Mouse (Mus musculus): ENCODE results near the gene Dcaf12. TPM values are rescaled to one million over a fixed set of nuclear protein-coding genes. Genes with fewer than 3 reads are reported as not detected.
A peak's percentile ranks its signal among the peaks of the same experiment; 100 is the strongest.

Dcaf12 gene
- polyA plus RNA-seq, 1 experiment from 2014 or later: 41.6 TPM

DNA sequence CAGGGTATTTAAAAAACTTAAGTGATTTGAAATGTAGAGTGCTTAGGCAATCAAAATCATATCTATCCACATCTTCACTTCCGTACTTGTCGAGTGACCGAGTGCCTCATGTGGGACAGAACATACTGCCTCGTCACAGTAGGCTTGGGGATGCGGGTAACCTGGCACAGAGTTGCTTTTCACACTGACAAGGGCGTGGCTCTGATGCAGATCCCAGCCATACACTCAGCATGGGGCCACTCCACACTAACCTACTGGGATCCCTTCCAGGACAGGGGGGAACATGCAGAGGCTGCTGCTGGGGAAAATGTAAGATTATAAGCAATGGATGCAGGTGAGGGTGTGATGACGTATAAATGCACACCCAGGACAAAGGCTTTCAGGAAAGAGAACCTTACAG lies 11.0 kb downstream of the Dcaf12 start:
- Histone ChIP-seq H3K27me3 (ENCODE audit: control insufficient read depth, insufficient read depth, low read length) (no peaks in the 10 kb centered on the region), H3K4me2 (replicated peaks; ENCODE audit: low read depth, low read length) (no peak overlapping the region), H3K4me1 (ENCODE audit: control insufficient read depth, insufficient read depth, low read length) (no peaks in the 10 kb centered on the region), H3K9ac (replicated peaks; ENCODE audit: low read depth, low read length) (no peak overlapping the region), H3K4me3 (ENCODE audit: low read depth, low read length) (no peak overlapping the region), H3K27ac (ENCODE audit: low read length) (no peak overlapping the region), H3K9me3 (ENCODE audit: control insufficient read depth, low read depth, low read length) (no peaks in the 10 kb centered on the region), H3K36me3 (ENCODE audit: control insufficient read depth, insufficient read depth, low read length) (peaks cover 48% of the 10 kb centered on the region)
- WGBS: 89% methylated on average over 7 of the region's 7 CpGs
- no peak for ATAC-seq (ENCODE audit: insufficient number of reproducible peaks, insufficient read depth, low FRiP score, low read depth)

DNA sequence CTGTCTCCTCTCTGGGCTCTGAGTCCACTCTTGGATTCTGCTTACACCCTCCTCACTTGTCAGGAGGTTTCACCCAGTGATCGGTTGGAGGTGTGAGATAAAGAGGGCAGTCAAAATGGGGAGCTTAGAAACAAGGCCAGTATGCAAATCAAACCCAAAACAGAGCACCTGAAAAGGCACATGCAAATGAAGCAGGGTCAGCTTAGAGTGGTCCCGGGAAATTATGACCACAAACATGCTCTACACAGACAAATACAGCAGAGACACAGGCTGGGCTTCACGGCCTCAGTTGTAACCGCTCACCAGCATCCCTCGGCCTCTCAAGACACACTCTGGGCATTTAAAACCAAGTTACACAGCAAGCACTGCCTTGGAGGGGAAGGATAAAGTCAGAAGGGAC lies 15.7 kb downstream of the Dcaf12 start:
- Histone ChIP-seq H3K27ac (ENCODE audit: low read length) (no peak overlapping the region), H3K4me3 (ENCODE audit: low read depth, low read length) (no peak overlapping the region), H3K4me2 (replicated peaks; ENCODE audit: low read depth, low read length) (no peak overlapping the region), H3K36me3 (ENCODE audit: control insufficient read depth, insufficient read depth, low read length) (peaks cover 74% of the 10 kb centered on the region), H3K4me1 (ENCODE audit: control insufficient read depth, insufficient read depth, low read length) (no peaks in the 10 kb centered on the region), H3K9ac (replicated peaks; ENCODE audit: low read depth, low read length) (no peak overlapping the region), H3K27me3 (ENCODE audit: control insufficient read depth, insufficient read depth, low read length) (no peaks in the 10 kb centered on the region), H3K9me3 (ENCODE audit: control insufficient read depth, low read depth, low read length) (no peaks in the 10 kb centered on the region)
- ATAC-seq (ENCODE audit: insufficient number of reproducible peaks, insufficient read depth, low FRiP score, low read depth): no peak
- WGBS: 90% methylated on average over 5 of the region's 5 CpGs

DNA sequence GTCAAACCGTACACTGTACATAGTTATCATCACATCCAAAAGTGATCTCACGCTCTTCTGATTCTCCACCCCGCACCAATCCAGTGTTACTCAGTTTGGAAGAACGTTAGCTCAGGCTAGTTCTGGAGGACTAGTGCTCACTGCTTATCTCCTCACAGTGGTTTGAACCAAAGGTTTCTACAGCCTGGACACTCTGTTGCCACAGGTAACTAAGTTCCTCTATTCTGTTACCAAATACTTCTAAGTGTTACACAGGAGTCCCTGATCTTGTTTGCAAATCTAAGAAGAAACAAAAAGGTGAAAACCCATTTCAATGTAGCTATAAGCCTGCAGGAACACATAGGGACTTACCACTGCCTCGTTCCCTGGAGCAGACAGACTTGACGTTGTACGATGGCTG lies 18.7 kb downstream of the Dcaf12 start:
- Histone ChIP-seq H3K4me1 (ENCODE audit: control insufficient read depth, insufficient read depth, low read length) (no peaks in the 10 kb centered on the region), H3K27me3 (ENCODE audit: control insufficient read depth, insufficient read depth, low read length) (no peaks in the 10 kb centered on the region), H3K4me2 (replicated peaks; ENCODE audit: low read depth, low read length) (no peak overlapping the region), H3K27ac (ENCODE audit: low read length) (no peak overlapping the region), H3K36me3 (ENCODE audit: control insufficient read depth, insufficient read depth, low read length) (peaks cover 80% of the 10 kb centered on the region), H3K4me3 (ENCODE audit: low read depth, low read length) (no peak overlapping the region), H3K9me3 (ENCODE audit: control insufficient read depth, low read depth, low read length) (no peaks in the 10 kb centered on the region), H3K9ac (replicated peaks; ENCODE audit: low read depth, low read length) (no peak overlapping the region)
- 95% methylated on average over 7 of the region's 7 CpGs for WGBS
- no peak for ATAC-seq (ENCODE audit: insufficient number of reproducible peaks, insufficient read depth, low FRiP score, low read depth)

DNA sequence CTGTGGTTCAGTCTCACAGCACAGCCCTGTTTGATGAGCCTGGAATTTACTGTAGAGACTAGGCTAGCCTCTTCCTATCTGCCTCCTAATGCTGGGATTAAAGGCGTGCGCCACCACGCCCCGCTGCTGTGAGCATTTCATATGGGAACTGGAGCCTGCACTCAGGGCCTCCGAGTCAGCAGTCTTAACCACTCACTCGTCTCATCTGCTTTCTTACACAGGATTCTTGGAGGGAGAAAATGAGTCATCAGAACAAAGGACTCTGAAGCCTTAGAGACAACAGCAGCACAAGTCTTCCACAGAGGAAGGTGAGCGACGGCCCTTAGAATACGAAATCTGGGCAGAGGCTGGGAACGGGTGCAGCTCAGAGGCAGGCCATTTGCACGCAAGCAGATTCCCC lies 19.2 kb downstream of the Dcaf12 start:
- no peak overlapping the region for H3K9ac ChIP-seq (replicated peaks; ENCODE audit: low read depth, low read length)
- H3K27ac ChIP-seq (ENCODE audit: low read length): no peak overlapping the region
- no peak for ATAC-seq (ENCODE audit: insufficient number of reproducible peaks, insufficient read depth, low FRiP score, low read depth)
- H3K4me2 ChIP-seq (replicated peaks; ENCODE audit: low read depth, low read length): no peak overlapping the region
- no peaks in the 10 kb centered on the region for H3K27me3 ChIP-seq (ENCODE audit: control insufficient read depth, insufficient read depth, low read length)
- no peaks in the 10 kb centered on the region for H3K4me1 ChIP-seq (ENCODE audit: control insufficient read depth, insufficient read depth, low read length)
- peaks cover 79% of the 10 kb centered on the region for H3K36me3 ChIP-seq (ENCODE audit: control insufficient read depth, insufficient read depth, low read length)
- 94% methylated on average over 11 of the region's 11 CpGs for WGBS
- H3K4me3 ChIP-seq (ENCODE audit: low read depth, low read length): no peak overlapping the region
- H3K9me3 ChIP-seq (ENCODE audit: control insufficient read depth, low read depth, low read length): no peaks in the 10 kb centered on the region

DNA sequence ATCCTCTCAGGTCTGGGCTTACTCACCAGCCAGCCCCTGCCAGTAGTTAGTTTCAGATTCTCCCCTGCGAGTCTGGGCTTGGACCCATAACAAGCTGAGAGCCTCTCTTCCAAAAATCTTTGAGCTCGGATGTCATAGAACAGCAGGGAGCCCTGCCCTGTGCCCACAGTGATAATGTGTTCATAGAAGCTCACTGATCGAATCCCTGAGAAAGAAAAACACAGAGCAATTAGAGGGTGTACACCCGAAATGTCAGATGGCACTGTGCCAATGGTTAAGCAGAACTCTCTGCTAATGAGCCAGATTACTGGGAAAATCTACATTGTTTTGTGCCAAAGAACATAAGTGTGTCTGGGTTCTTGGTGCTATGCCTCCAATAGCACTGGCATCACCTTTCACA lies 20.8 kb downstream of the Dcaf12 start:
- Histone ChIP-seq H3K27ac (ENCODE audit: low read length) (no peak overlapping the region), H3K4me2 (replicated peaks; ENCODE audit: low read depth, low read length) (no peak overlapping the region), H3K9ac (replicated peaks; ENCODE audit: low read depth, low read length) (no peak overlapping the region), H3K9me3 (ENCODE audit: control insufficient read depth, low read depth, low read length) (no peaks in the 10 kb centered on the region), H3K4me1 (ENCODE audit: control insufficient read depth, insufficient read depth, low read length) (no peaks in the 10 kb centered on the region), H3K36me3 (ENCODE audit: control insufficient read depth, insufficient read depth, low read length) (peaks cover 67% of the 10 kb centered on the region), H3K4me3 (ENCODE audit: low read depth, low read length) (no peak overlapping the region), H3K27me3 (ENCODE audit: control insufficient read depth, insufficient read depth, low read length) (no peaks in the 10 kb centered on the region)
- 90% methylated on average over 4 of the region's 4 CpGs for WGBS
- ATAC-seq (ENCODE audit: insufficient number of reproducible peaks, insufficient read depth, low FRiP score, low read depth): no peak

DNA sequence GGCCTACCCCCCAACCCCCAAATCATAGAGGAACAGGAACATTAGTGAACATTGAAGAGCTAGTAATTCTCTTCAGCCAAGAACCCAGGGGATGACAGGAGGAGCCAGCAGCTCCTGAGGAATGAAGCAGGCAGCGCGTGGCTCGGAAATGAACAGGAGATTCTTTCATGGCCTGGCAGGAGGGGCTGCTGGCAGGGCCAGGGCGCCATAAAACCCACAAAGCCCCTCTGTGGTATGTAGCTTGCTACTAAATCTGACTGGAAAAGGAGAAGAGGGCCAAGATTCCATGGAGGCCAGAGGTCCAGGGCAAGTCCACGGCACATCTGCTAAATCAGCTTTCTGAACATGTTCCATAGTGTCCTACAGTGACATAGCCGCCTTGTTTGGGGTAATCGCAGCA lies 24.9 kb downstream of the Dcaf12 start:
- Histone ChIP-seq H3K27ac (ENCODE audit: low read length) (no peak overlapping the region), H3K36me3 (ENCODE audit: control insufficient read depth, insufficient read depth, low read length) (peaks cover 36% of the 10 kb centered on the region), H3K27me3 (ENCODE audit: control insufficient read depth, insufficient read depth, low read length) (no peaks in the 10 kb centered on the region), H3K9me3 (ENCODE audit: control insufficient read depth, low read depth, low read length) (no peaks in the 10 kb centered on the region), H3K4me3 (ENCODE audit: low read depth, low read length) (no peak overlapping the region), H3K4me2 (replicated peaks; ENCODE audit: low read depth, low read length) (no peak overlapping the region), H3K4me1 (ENCODE audit: control insufficient read depth, insufficient read depth, low read length) (no peaks in the 10 kb centered on the region), H3K9ac (replicated peaks; ENCODE audit: low read depth, low read length) (no peak overlapping the region)
- no peak for ATAC-seq (ENCODE audit: insufficient number of reproducible peaks, insufficient read depth, low FRiP score, low read depth)
- 77% methylated on average over 7 of the region's 7 CpGs for WGBS

DNA sequence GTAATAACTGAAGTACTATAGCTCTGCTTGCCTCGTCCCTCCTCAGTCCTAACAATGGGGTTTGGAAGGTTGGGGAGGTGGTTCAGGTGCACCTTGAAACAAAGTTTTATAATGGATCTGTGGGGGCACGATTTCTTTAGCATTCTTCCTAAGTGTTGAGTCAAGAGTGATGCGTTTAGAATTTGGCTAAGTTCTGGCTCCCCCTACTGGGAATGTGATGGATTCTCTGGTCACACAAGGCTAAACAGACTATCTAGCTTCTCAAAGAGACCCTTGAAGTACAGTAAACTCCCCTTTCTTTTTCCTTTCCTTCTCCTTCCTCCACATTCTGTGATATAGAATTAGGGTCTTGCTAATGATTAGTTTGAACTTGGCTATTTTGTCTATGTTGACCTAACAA lies 28.3 kb downstream of the Dcaf12 start:
- 23% methylated on average over 3 of the region's 3 CpGs for WGBS
- Histone ChIP-seq H3K9me3 (ENCODE audit: control insufficient read depth, low read depth, low read length) (no peaks in the 10 kb centered on the region), H3K27ac (ENCODE audit: low read length) (no peak overlapping the region), H3K4me2 (replicated peaks; ENCODE audit: low read depth, low read length) (no peak overlapping the region), H3K4me3 (ENCODE audit: low read depth, low read length) (no peak overlapping the region), H3K4me1 (ENCODE audit: control insufficient read depth, insufficient read depth, low read length) (no peaks in the 10 kb centered on the region), H3K9ac (replicated peaks; ENCODE audit: low read depth, low read length) (no peak overlapping the region), H3K36me3 (ENCODE audit: control insufficient read depth, insufficient read depth, low read length) (peaks cover 5% of the 10 kb centered on the region; the same call in 1 of the 2 replicates), H3K27me3 (ENCODE audit: control insufficient read depth, insufficient read depth, low read length) (no peaks in the 10 kb centered on the region)
- no peak for ATAC-seq (ENCODE audit: insufficient number of reproducible peaks, insufficient read depth, low FRiP score, low read depth)

DNA sequence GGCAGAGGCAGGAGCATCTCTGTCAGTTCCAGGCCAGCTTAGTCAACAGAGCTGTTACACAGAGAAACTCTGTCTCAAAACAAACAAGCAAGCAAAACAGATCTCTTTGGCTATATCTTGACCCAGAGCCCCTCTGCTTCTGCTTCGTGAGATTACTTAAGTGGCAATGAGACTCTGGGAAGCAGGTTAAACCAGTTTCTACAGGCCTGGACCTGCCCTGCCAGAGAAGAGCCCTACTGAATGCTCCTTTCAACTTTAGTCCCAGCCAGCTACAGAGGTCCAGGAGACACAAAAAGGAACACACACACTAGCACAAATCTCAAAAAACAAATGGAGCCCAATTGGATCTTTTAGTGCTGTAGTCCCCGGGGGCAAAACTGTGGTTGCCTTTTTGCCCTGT lies 30.6 kb downstream of the Dcaf12 start:
- H3K36me3 ChIP-seq (ENCODE audit: control insufficient read depth, insufficient read depth, low read length): no peaks in the 10 kb centered on the region
- peak overlapping the region; percentile 55; the same call in 1 of the 2 replicates for H3K27ac ChIP-seq (ENCODE audit: low read length)
- no peak overlapping the region for H3K4me3 ChIP-seq (ENCODE audit: low read depth, low read length)
- 0 out of 2 replicates have a peak, but pooled peaks have one; percentile 42 for ATAC-seq (ENCODE audit: insufficient number of reproducible peaks, insufficient read depth, low FRiP score, low read depth)
- H3K9ac ChIP-seq (replicated peaks; ENCODE audit: low read depth, low read length): no peak overlapping the region
- no peak overlapping the region for H3K4me2 ChIP-seq (replicated peaks; ENCODE audit: low read depth, low read length)
- no peaks in the 10 kb centered on the region for H3K27me3 ChIP-seq (ENCODE audit: control insufficient read depth, insufficient read depth, low read length)
- H3K9me3 ChIP-seq (ENCODE audit: control insufficient read depth, low read depth, low read length): no peaks in the 10 kb centered on the region
- no peaks in the 10 kb centered on the region for H3K4me1 ChIP-seq (ENCODE audit: control insufficient read depth, insufficient read depth, low read length)
- 54% methylated on average over 2 of the region's 2 CpGs for WGBS

DNA sequence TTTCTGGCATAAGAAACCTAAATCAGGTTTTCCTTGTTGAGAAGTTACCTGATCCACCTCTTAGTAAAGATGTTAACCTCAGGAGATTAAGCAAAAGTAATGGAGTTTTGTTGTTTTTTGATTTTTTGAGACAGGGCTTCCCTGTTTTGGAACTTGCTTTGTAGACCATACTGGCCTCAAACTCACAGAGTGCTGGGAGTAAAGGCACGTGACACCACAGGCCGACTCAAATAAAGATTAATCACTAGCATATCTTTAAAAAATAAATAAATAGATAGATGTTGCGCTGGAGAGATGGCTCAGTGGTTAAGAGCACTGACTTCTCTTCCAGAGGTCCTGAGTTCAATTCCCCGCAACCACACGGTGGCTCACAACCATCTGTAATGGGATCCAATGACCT lies 38.8 kb downstream of the Dcaf12 start:
- H3K4me3 ChIP-seq (ENCODE audit: low read depth, low read length): peak overlapping the region; percentile 89
- 57% methylated on average over 5 of the region's 5 CpGs for WGBS
- no peaks in the 10 kb centered on the region for H3K27me3 ChIP-seq (ENCODE audit: control insufficient read depth, insufficient read depth, low read length)
- no peak for ATAC-seq (ENCODE audit: insufficient number of reproducible peaks, insufficient read depth, low FRiP score, low read depth)
- H3K4me1 ChIP-seq (ENCODE audit: control insufficient read depth, insufficient read depth, low read length): peaks cover 18% of the 10 kb centered on the region
- H3K27ac ChIP-seq (ENCODE audit: low read length): peak overlapping the region; percentile 92
- H3K36me3 ChIP-seq (ENCODE audit: control insufficient read depth, insufficient read depth, low read length): peaks cover 3% of the 10 kb centered on the region; the same call in 1 of the 2 replicates
- H3K9ac ChIP-seq (replicated peaks; ENCODE audit: low read depth, low read length): peak overlapping the region; percentile 77
- H3K9me3 ChIP-seq (ENCODE audit: control insufficient read depth, low read depth, low read length): no peaks in the 10 kb centered on the region
- H3K4me2 ChIP-seq (replicated peaks; ENCODE audit: low read depth, low read length): peak overlapping the region; percentile 60

Data from stomach, embryonic 14.5 days (tissue).